Mouse (Mus musculus) MEL (cell line): ENCODE data around the gene Bcr. TPM values are rescaled to one million over a fixed set of nuclear protein-coding genes. Genes with fewer than 3 reads are reported as not detected.

ENCODE experiments used
- DNase-seq: peaks from one replicate; pipeline ENCODE4 v3.0.0; 2011; ENCODE audit warnings: low read depth, low spot score
- H3K27ac ChIP-seq: 2 replicates; pipeline ENCODE4 v1.5.1; 2012; ENCODE audit warnings: low read depth, mild to moderate bottlenecking, control low read depth, low read length, moderate library complexity; ENCODE audit not compliant: control insufficient read depth
- H3K27me3 ChIP-seq, 2 experiments: fragments of 150-350 bp in 1 of 2; sonication (generic) in 1 of 2; 2 replicates each; pipeline ENCODE4 v1.6.1; 2012; ENCODE audit warnings: low read length in 2 of 2, mild to moderate bottlenecking in 2 of 2, improper control_type of control experiment in 1 of 2, moderate library complexity in 1 of 2; ENCODE audit not compliant: insufficient read depth in 2 of 2, control insufficient read depth in 1 of 2
- H3K36me3 ChIP-seq, 2 experiments: 2 replicates each; pipeline ENCODE4 v1.6.1; 2012 to 2014; ENCODE audit warnings: low read length in 2 of 2, improper control_type of control experiment in 1 of 2, inconsistent platforms in 1 of 2, mild to moderate bottlenecking in 1 of 2; ENCODE audit not compliant: insufficient read depth in 2 of 2, control insufficient read depth in 1 of 2
- H3K4me1 ChIP-seq, 2 experiments: fragments of 150-350 bp in 1 of 2; sonication (generic) in 1 of 2; 2 replicates each; pipeline ENCODE4 v1.6.1; 2012; ENCODE audit warnings: low read length in 2 of 2, improper control_type of control experiment in 1 of 2, mild to moderate bottlenecking in 1 of 2; ENCODE audit not compliant: insufficient read depth in 2 of 2, control insufficient read depth in 1 of 2
- H3K4me3 ChIP-seq, 2 experiments: fragments of 150-350 bp in 1 of 2; sonication (generic) in 1 of 2; 2 replicates each; pipeline ENCODE4 v1.5.1; 2012; ENCODE audit warnings: low read depth in 2 of 2, low read length in 2 of 2, mild to moderate bottlenecking in 2 of 2, moderate library complexity in 2 of 2, control low read depth in 1 of 2, improper control_type of control experiment in 1 of 2; ENCODE audit not compliant: control insufficient read depth in 1 of 2, insufficient read depth in 1 of 2
- H3K79me2 ChIP-seq: 2 replicates; pipeline ENCODE4 v1.6.1; 2012; ENCODE audit warnings: mild to moderate bottlenecking, low read length, moderate library complexity; ENCODE audit not compliant: control insufficient read depth, poor library complexity, insufficient read depth
- H3K9ac ChIP-seq: 2 replicates; pipeline ENCODE4 v1.6.1; 2012; ENCODE audit warnings: low read depth, mild to moderate bottlenecking, control low read depth, low read length, moderate library complexity; ENCODE audit not compliant: control insufficient read depth, poor library complexity, severe bottlenecking
- H3K9me3 ChIP-seq: fragments of 150-350 bp; sonication (generic); replicated peaks from 2 replicates; pipeline ENCODE4 v1.6.1; 2012; ENCODE audit warnings: mild to moderate bottlenecking, low read length, improper control_type of control experiment, moderate library complexity; ENCODE audit not compliant: insufficient read depth
- BHLHE40 ChIP-seq: IDR thresholded peaks from 2 replicates; pipeline ENCODE4 v1.6.1; 2012; ENCODE audit warnings: low read depth, mild to moderate bottlenecking, inconsistent platforms, low read length, improper control_type of control experiment, borderline replicate concordance
- CHD1 ChIP-seq: IDR thresholded peaks from 2 replicates; pipeline ENCODE4 v1.6.1; 2012; ENCODE audit warnings: low read depth, mild to moderate bottlenecking, inconsistent platforms, low read length, improper control_type of control experiment
- CTCF ChIP-seq, 3 experiments: IDR thresholded peaks in 2 of 3; conservative IDR thresholded peaks in 1 of 3; 2 replicates each; pipeline ENCODE4 v1.5.1; 2011 to 2012; ENCODE audit warnings: low read length in 3 of 3, low read depth in 2 of 3, mild to moderate bottlenecking in 2 of 3, improper control_type of control experiment in 1 of 3, inconsistent platforms in 1 of 3, mixed read lengths in 1 of 3, moderate library complexity in 1 of 3; ENCODE audit not compliant: control insufficient read depth in 1 of 3, insufficient read depth in 1 of 3, poor library complexity in 1 of 3, severe bottlenecking in 1 of 3
- ELF1 ChIP-seq: IDR thresholded peaks from 2 replicates; pipeline ENCODE4 v1.6.1; 2014; ENCODE audit warnings: low read depth, mild to moderate bottlenecking, inconsistent platforms, low read length, improper control_type of control experiment, moderate library complexity
- GABPA ChIP-seq: IDR thresholded peaks from 2 replicates; pipeline ENCODE4 v1.6.1; 2012; ENCODE audit warnings: low read depth, mild to moderate bottlenecking, inconsistent platforms, low read length, improper control_type of control experiment, moderate library complexity
- GATA1 ChIP-seq: IDR thresholded peaks from 2 replicates; pipeline ENCODE4 v1.6.1; 2011; ENCODE audit warnings: low read depth, low read length, improper control_type of control experiment
- HCFC1 ChIP-seq: IDR thresholded peaks from 2 replicates; pipeline ENCODE4 v1.6.1; 2012; ENCODE audit warnings: low read depth, mild to moderate bottlenecking, inconsistent platforms, low read length, improper control_type of control experiment, moderate library complexity
- JUND ChIP-seq: IDR thresholded peaks from 2 replicates; pipeline ENCODE4 v1.6.1; 2011; ENCODE audit warnings: low read depth, mild to moderate bottlenecking, improper control_type of control experiment, low read length
- KAT2A ChIP-seq: conservative IDR thresholded peaks from 2 replicates; pipeline ENCODE4 v1.6.1; 2012; ENCODE audit warnings: low read depth, low read length, improper control_type of control experiment, inconsistent platforms
- MAFK ChIP-seq: IDR thresholded peaks from 2 replicates; pipeline ENCODE4 v1.6.1; 2011; ENCODE audit warnings: low read depth, mild to moderate bottlenecking, low read length, improper control_type of control experiment, borderline replicate concordance
- MAZ ChIP-seq: IDR thresholded peaks from 2 replicates; pipeline ENCODE4 v1.6.1; 2012; ENCODE audit warnings: low read depth, mild to moderate bottlenecking, inconsistent platforms, low read length, improper control_type of control experiment
- MYB ChIP-seq: IDR thresholded peaks from 2 replicates; pipeline ENCODE4 v1.6.1; 2011; ENCODE audit warnings: mild to moderate bottlenecking, low read depth, low read length, improper control_type of control experiment
- NELFE ChIP-seq: IDR thresholded peaks from 2 replicates; pipeline ENCODE4 v1.6.1; 2011; ENCODE audit warnings: low read depth, low read length, improper control_type of control experiment
- NRF1 ChIP-seq: IDR thresholded peaks from 2 replicates; pipeline ENCODE4 v1.6.1; 2014; ENCODE audit warnings: low read depth, mild to moderate bottlenecking, inconsistent platforms, low read length, improper control_type of control experiment, moderate library complexity; ENCODE audit not compliant: poor library complexity, insufficient read depth, severe bottlenecking
- POLR2A ChIP-seq, 2 experiments: IDR thresholded peaks; 2 replicates each; pipeline ENCODE4 v1.6.1; 2011 to 2012; ENCODE audit warnings: low read length in 2 of 2, mild to moderate bottlenecking in 2 of 2, control low read depth in 1 of 2, improper control_type of control experiment in 1 of 2, low read depth in 1 of 2, moderate library complexity in 1 of 2; ENCODE audit not compliant: control insufficient read depth in 1 of 2, insufficient read depth in 1 of 2, poor library complexity in 1 of 2
- POLR2AphosphoS5 ChIP-seq: IDR thresholded peaks from 2 replicates; pipeline ENCODE4 v1.6.1; 2012; ENCODE audit warnings: low read depth, borderline replicate concordance, mild to moderate bottlenecking, inconsistent platforms, low read length, moderate library complexity, mixed read lengths
- RAD21 ChIP-seq: IDR thresholded peaks from 2 replicates; pipeline ENCODE4 v1.6.1; 2011; ENCODE audit warnings: mild to moderate bottlenecking, low read depth, low read length, improper control_type of control experiment
- RCOR1 ChIP-seq: IDR thresholded peaks from 2 replicates; pipeline ENCODE4 v1.6.1; 2012; ENCODE audit warnings: low read depth, mild to moderate bottlenecking, inconsistent platforms, low read length, improper control_type of control experiment
- SIN3A ChIP-seq: IDR thresholded peaks from 2 replicates; pipeline ENCODE4 v1.6.1; 2012; ENCODE audit warnings: low read length, improper control_type of control experiment, inconsistent platforms
- TBP ChIP-seq: IDR thresholded peaks from 2 replicates; pipeline ENCODE4 v1.8.0; 2011; ENCODE audit warnings: low read depth, low read length, improper control_type of control experiment
- TCF12 ChIP-seq: IDR thresholded peaks from 2 replicates; pipeline ENCODE4 v1.6.1; 2014; ENCODE audit warnings: low read depth, mild to moderate bottlenecking, inconsistent platforms, low read length, improper control_type of control experiment, moderate library complexity
- UBTF ChIP-seq: IDR thresholded peaks from 2 replicates; pipeline ENCODE4 v1.6.1; 2012; ENCODE audit warnings: low read depth, mild to moderate bottlenecking, inconsistent platforms, low read length, improper control_type of control experiment, moderate library complexity, borderline replicate concordance; ENCODE audit not compliant: insufficient read depth
- USF2 ChIP-seq, 2 experiments: IDR thresholded peaks; 2 replicates each; pipeline ENCODE4 v1.6.1; 2011 to 2012; ENCODE audit warnings: improper control_type of control experiment in 2 of 2, low read length in 2 of 2, borderline replicate concordance in 1 of 2, inconsistent platforms in 1 of 2, low read depth in 1 of 2, mild to moderate bottlenecking in 1 of 2; ENCODE audit not compliant: insufficient read depth in 1 of 2
- ZNF384 ChIP-seq: IDR thresholded peaks from 2 replicates; pipeline ENCODE4 v1.6.1; 2012; ENCODE audit warnings: low read depth, mild to moderate bottlenecking, inconsistent platforms, low read length, improper control_type of control experiment
- polyA plus RNA-seq, 2 experiments: library from polyadenylated mRNA; stranded (reverse) in 1 of 2; unstranded in 1 of 2; fragments of >175 nt in 1 of 2; fragments of >200 nt in 1 of 2; gene quantifications; 2 replicates each; pipeline versions ENCODE4 v1.2.1 to v1.2.4; 2012; ENCODE audit warnings: low replicate concordance in 2 of 2, low read depth in 1 of 2; ENCODE audit not compliant: insufficient read length in 2 of 2, insufficient read depth in 1 of 2, missing spikeins in 1 of 2
- total RNA-seq: library from RNA; depleted of rRNA; stranded (reverse); fragments of 300-350 nt; gene quantifications from 2 replicates; pipeline ENCODE4 v1.2.3, GENCODE M21; 2012

Gene Bcr
- total and polyA plus RNA-seq, 3 experiments, result not detected

DNA sequence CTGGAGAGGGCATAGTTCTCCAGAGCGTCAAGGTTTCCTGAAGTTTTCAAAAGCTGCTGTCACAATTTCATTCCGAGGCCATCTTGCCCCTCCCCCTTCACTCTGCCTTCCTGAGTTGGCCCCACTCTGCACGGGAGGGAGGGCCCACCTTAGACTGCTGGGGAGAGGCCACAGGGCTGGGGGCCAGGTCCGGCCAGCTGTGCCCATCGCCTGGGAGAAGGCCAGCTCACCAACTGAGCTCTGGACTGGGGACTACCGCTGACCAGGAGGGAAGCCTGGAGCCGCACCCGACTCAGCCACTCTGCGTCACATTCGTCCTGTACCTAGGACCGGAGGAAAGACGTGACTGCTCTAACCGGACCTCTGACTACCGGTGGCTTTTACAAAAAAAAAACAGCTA, 44.9 kb upstream of the Bcr start:
- Histone ChIP-seq H3K9me3 (no peaks in the 10 kb centered on the region), H3K9ac (no peak overlapping the region), H3K27ac (no peak overlapping the region), H3K36me3 (no peaks in the 10 kb centered on the region), H3K4me1 (no peaks in the 10 kb centered on the region), H3K27me3 (no peaks in the 10 kb centered on the region), H3K79me2 (no peaks in the 10 kb centered on the region), H3K4me3 (no peak overlapping the region)
- no peak for DNase-seq
- TF ChIP-seq TBP, result no peak
- no peak for TF ChIP-seq GATA1
- no peak for TF ChIP-seq SIN3A
- TF ChIP-seq CTCF (IDR thresholded peaks at IDR 0.05 in 2 of 3, conservative IDR thresholded peaks at IDR 0.05 in 1 of 3; ENCODE audit: control insufficient read depth in 1 of 3, insufficient read depth in 1 of 3, low read depth in 2 of 3, low read length in 3 of 3, poor library complexity in 1 of 3, severe bottlenecking in 1 of 3), result no peak
- no peak for TF ChIP-seq CHD1
- TF ChIP-seq USF2 (IDR thresholded peaks at IDR 0.05; ENCODE audit: borderline replicate concordance in 1 of 2, insufficient read depth in 1 of 2, low read depth in 1 of 2, low read length in 2 of 2), result no peak
- TF ChIP-seq NRF1, result no peak
- no peak for TF ChIP-seq ZNF384
- no peak for TF ChIP-seq JUND
- no peak for TF ChIP-seq MYB
- TF ChIP-seq RCOR1, result no peak
- no peak for TF ChIP-seq POLR2AphosphoS5
- TF ChIP-seq GABPA, result no peak
- no peak for TF ChIP-seq POLR2A (IDR thresholded peaks at IDR 0.05; ENCODE audit: control insufficient read depth in 1 of 2, insufficient read depth in 1 of 2, low read depth in 1 of 2, low read length in 2 of 2, poor library complexity in 1 of 2)
- TF ChIP-seq UBTF, result no peak
- no peak for TF ChIP-seq RAD21
- TF ChIP-seq ELF1, result no peak
- no peak for TF ChIP-seq NELFE
- TF ChIP-seq MAZ, result no peak
- no peak for TF ChIP-seq BHLHE40

DNA sequence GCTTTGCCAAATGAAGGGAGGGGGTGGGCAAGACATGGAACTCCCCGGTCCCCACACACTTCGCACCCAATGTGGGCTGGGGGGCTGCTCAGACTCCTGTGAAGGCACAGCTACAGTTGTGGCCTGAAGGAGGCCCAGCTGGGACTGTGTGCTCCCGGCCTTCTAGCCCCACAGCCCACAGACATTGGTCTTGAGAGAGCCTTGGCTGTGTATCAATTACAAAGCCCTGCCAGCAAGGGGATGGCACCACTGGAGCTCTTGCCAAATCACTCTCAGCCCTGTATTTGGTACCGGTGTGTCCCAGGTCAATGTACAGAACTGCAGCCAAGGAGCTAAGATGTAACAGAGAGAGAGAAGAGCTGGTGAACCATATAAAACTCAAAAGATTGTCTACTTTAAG, 43.9 kb upstream of the Bcr start:
- Histone ChIP-seq H3K79me2 (no peaks in the 10 kb centered on the region), H3K27me3 (no peaks in the 10 kb centered on the region; a peak in 1 of 4 replicates), H3K4me3 (no peak overlapping the region), H3K9me3 (no peaks in the 10 kb centered on the region), H3K27ac (no peak overlapping the region), H3K36me3 (no peaks in the 10 kb centered on the region), H3K4me1 (no peaks in the 10 kb centered on the region), H3K9ac (no peak overlapping the region)
- TF ChIP-seq POLR2AphosphoS5 (no peak), KAT2A (no peak), TBP (no peak), MAFK (no peak), GATA1 (no peak), RAD21 (no peak), HCFC1 (no peak), CHD1 (no peak), TCF12 (no peak)
- DNase-seq, result no peak
